Mouse (Mus musculus): ENCODE results near the gene Dmap1. TPM values are rescaled to one million over a fixed set of nuclear protein-coding genes. Genes with fewer than 3 reads are reported as not detected.
A peak's percentile ranks its signal among the peaks of the same experiment; 100 is the strongest.

The Dmap1 gene
- polyA plus RNA-seq, 1 experiment from 2014 or later, result 74.9 TPM

- H3K27me3 ChIP-seq, result no peaks in the 10 kb centered on the region
- no peak overlapping the region for H3K4me2 ChIP-seq
- ATAC-seq (ENCODE audit: low FRiP score), result no peak
- H3K36me3 ChIP-seq, result no peaks in the 10 kb centered on the region; the same call in 1 of the 2 replicates
- H3K4me3 ChIP-seq, result no peak overlapping the region
- H3K4me1 ChIP-seq (replicated peaks), result peaks cover 55% of the 10 kb centered on the region
- no peak overlapping the region for H3K9ac ChIP-seq
- H3K27ac ChIP-seq, result no peak overlapping the region; the same call in 1 of the 2 replicates
- WGBS, result 93% methylated on average over 7 of the region's 7 CpGs
- peaks cover 3% of the 10 kb centered on the region; the same call in 1 of the 2 replicates for H3K9me3 ChIP-seq
Measured at GRCm38 (mm10) chr4:117634642-117635041, 47.4 kb downstream of the Dmap1 start.

GRCm38 (mm10) chr4:117633527-117633926, 48.5 kb downstream of the Dmap1 start:
- Histone ChIP-seq H3K27me3 (no peaks in the 10 kb centered on the region), H3K27ac (no peak overlapping the region), H3K4me1 (replicated peaks) (peaks cover 63% of the 10 kb centered on the region), H3K9me3 (peaks cover 3% of the 10 kb centered on the region; the same call in 1 of the 2 replicates), H3K4me2 (no peak overlapping the region), H3K36me3 (no peaks in the 10 kb centered on the region; the same call in 1 of the 2 replicates), H3K9ac (no peak overlapping the region), H3K4me3 (no peak overlapping the region)
- 87% methylated on average over 5 of the region's 5 CpGs for WGBS
- ATAC-seq (ENCODE audit: low FRiP score), result no peak

- Histone ChIP-seq H3K27ac (peak overlapping the region; percentile 76), H3K4me1 (replicated peaks) (peaks cover 38% of the 10 kb centered on the region), H3K36me3 (peaks cover 4% of the 10 kb centered on the region), H3K4me3 (no peak overlapping the region), H3K4me2 (no peak overlapping the region), H3K9ac (no peak overlapping the region), H3K27me3 (no peaks in the 10 kb centered on the region), H3K9me3 (peaks cover 3% of the 10 kb centered on the region; the same call in 1 of the 2 replicates)
- peak; percentile 66 for ATAC-seq (ENCODE audit: low FRiP score)
- WGBS, result 65% methylated on average over 6 of the region's 6 CpGs
Measured at GRCm38 (mm10) chr4:117630053-117630670, 51.9 kb downstream of the Dmap1 start.

DNA sequence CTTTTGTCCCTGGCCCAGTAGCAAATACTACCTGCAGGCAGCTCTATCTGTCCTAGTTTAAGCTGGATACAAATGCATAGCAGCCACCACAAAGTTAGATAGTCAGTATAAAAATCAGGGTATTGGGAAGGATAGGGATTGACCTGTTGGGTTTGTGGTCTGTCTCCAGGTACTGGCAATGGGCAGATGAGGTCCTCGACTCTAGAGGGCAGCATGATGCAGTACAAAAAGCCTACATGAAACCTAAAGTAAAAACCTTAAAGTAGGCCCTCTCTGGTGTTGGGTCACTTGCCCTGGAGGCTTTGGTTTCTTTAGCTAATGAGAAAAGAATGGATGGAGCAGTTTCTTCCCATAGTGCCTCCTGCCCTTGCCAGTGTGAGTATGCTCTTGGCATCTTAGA, 53.6 kb downstream of the Dmap1 start:
- Histone ChIP-seq H3K36me3 (peaks cover 4% of the 10 kb centered on the region), H3K4me1 (replicated peaks) (peaks cover 35% of the 10 kb centered on the region), H3K4me2 (no peak overlapping the region), H3K27me3 (no peaks in the 10 kb centered on the region), H3K9ac (no peak overlapping the region), H3K4me3 (no peak overlapping the region), H3K9me3 (peaks cover 3% of the 10 kb centered on the region; the same call in 1 of the 2 replicates), H3K27ac (no peak overlapping the region)
- 55% methylated on average over 1 of the region's 1 CpGs for WGBS
- no peak for ATAC-seq (ENCODE audit: low FRiP score)

Other genes with a start within 250 kb of the Dmap1 start
- gene Rnf220, start 185.2 kb downstream of the Dmap1 start, polyA plus RNA-seq (2015; fragmentation: Nextera tagmentation; extraction: Ambion mirVana), result 102 and 106 TPM in 2 replicates
- 205 and 214 TPM in 2 replicates for gene Eri3, start 131.9 kb downstream of the Dmap1 start, polyA plus RNA-seq (2015; fragmentation: Nextera tagmentation; extraction: Ambion mirVana)
- gene Gm12845, start 42.1 kb upstream of the Dmap1 start, polyA plus RNA-seq (2015; fragmentation: Nextera tagmentation; extraction: Ambion mirVana), result not detected in 2 replicates
- 0.12 TPM in 1 of 2 replicates, not detected in the other for gene Klf17, start 83.4 kb upstream of the Dmap1 start, polyA plus RNA-seq (2015; fragmentation: Nextera tagmentation; extraction: Ambion mirVana)
- 22.8 and 27.7 TPM in 2 replicates for gene Slc6a9, start 152.2 kb upstream of the Dmap1 start, polyA plus RNA-seq (2015; fragmentation: Nextera tagmentation; extraction: Ambion mirVana)
- gene Ccdc24, start 190.3 kb upstream of the Dmap1 start, polyA plus RNA-seq (2015; fragmentation: Nextera tagmentation; extraction: Ambion mirVana), result 1.6 and 2.8 TPM in 2 replicates
- gene B4galt2, start 201.2 kb upstream of the Dmap1 start, polyA plus RNA-seq (2015; fragmentation: Nextera tagmentation; extraction: Ambion mirVana), result 45.2 and 45.4 TPM in 2 replicates
- gene Atp6v0b, start 205.1 kb upstream of the Dmap1 start, polyA plus RNA-seq (2015; fragmentation: Nextera tagmentation; extraction: Ambion mirVana), result 485 and 492 TPM in 2 replicates
- 24.0 and 24.8 TPM in 2 replicates for gene Dph2, start 209.8 kb upstream of the Dmap1 start, polyA plus RNA-seq (2015; fragmentation: Nextera tagmentation; extraction: Ambion mirVana)
- gene Ipo13, start 232.7 kb upstream of the Dmap1 start, polyA plus RNA-seq (2015; fragmentation: Nextera tagmentation; extraction: Ambion mirVana), result 64.4 and 74.5 TPM in 2 replicates
- gene Artn, start 247.5 kb upstream of the Dmap1 start, polyA plus RNA-seq (2015; fragmentation: Nextera tagmentation; extraction: Ambion mirVana), result 0.78 and 0.84 TPM in 2 replicates